Mouse (Mus musculus) kidney, postnatal 14 days (tissue): ENCODE results near the gene Src.

Experiments used
- DNase-seq: peaks from one replicate; pipeline ENCODE4 v3.0.0; 2022; ENCODE audit warnings: mixed read lengths

Src gene

DNA sequence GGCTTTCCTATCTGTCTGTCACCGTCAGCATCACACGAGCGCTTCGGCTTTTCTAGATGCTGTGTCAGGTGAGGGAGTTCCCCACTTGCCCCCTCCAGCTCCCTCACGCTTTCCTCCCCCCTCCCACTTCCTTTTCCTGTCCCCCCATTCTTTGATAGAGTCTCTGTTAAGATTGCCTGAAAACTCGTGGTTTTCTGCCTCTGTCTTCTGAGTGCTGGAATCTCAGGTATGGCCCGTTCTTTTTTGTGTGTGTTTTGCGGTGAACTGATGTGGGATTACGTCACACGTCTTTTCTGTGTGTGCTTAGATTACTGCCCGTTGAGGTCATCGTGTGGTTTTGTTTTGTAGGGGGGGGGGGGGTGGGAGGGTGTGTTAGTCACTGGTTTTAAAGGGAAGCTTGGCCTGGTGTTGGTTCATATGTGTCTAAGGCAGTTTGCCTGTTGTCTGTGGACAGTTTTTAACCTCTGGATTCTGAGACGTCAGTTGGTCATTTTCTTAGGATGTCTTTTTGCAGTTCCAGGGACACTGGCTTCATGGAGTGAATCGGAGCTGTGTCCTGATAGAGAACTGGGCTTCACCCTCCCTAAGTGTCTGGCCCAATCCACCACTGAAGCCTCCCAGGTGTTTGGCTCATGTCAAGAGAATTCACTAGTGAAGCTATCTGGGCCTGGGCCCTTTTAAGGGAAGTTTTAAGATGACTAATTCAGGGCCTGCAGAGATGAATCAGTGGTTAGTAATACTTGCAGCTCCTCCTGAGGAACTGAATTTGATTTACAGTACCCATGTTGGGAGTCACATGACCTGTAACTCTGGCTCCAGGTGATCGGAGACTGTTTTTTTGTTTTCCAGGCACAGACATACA is 29.3 kb downstream of the Src start:
- DNase-seq, result no peak

DNA sequence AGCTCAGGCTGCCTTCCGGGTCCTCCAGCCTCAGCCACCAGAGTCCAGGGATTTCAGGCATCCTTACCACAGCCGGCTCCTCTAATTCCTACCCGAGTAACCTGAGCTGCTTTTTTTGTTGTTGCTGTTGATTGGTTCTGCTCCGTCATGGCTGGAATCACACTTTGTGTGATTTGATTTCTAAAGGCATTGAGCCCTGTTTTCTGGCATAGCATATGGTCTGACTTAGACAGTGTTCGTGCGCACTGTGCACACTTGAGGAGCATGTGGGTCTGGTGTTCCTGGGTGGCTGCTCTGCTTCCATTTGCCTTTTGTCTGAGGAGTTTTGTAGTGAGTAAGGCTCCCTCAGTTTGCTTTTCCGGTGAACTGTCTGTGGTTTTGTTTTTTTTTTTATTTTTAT is 30.1 kb downstream of the Src start:
- no peak for DNase-seq

DNA sequence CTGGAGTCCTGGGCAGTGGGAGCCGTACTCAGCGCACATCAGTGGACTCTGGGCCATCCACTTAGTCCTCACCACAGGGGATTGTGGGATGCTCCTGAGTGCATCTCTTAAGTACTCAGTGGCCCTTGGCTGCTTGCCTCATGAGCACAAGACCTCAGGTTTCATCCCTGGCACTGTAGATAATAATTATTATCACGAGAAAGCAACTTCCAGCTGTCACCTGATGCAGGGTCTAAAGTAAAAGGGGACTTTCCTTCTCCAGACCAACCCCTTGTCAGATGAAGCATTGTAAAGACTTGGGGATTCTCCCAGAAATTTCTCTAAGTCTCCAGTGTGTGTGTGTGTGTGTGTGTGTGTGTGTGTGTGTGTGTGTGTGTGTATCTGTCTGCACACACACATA is 32.7 kb downstream of the Src start:
- no peak for DNase-seq

DNA sequence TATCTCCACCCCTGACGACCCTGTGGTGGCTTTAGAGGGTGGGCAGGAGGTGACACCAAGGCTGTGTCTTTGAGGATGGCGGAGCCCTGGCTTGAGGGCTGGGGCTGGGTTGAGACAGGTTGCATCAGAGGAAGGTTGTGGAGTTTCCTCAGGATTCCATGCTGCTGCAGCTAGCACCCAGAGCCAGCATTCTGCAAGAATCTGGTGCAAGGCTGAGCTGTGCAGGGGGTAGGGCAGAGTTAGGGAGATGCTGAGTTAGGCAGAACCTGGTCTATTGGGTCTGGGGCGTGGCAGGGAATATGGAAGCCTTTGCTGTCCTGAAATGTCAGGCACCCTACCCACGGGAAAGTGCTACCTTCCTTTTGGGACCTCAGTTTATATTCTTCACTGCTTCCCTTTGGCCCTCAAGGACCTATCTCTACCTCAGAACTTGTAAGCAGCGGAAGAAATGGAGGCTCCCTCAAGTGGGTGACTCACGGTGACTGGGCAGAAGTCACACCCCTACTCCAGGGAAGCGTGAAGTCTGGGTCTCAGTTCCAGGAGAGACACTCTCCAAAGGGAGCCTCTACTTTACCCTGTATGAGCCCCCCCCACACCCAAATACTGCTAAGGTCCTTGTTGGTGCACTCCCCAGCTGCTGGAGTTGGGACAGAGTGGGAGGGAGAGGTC is 33.3 kb downstream of the Src start:
- no peak for DNase-seq

DNA sequence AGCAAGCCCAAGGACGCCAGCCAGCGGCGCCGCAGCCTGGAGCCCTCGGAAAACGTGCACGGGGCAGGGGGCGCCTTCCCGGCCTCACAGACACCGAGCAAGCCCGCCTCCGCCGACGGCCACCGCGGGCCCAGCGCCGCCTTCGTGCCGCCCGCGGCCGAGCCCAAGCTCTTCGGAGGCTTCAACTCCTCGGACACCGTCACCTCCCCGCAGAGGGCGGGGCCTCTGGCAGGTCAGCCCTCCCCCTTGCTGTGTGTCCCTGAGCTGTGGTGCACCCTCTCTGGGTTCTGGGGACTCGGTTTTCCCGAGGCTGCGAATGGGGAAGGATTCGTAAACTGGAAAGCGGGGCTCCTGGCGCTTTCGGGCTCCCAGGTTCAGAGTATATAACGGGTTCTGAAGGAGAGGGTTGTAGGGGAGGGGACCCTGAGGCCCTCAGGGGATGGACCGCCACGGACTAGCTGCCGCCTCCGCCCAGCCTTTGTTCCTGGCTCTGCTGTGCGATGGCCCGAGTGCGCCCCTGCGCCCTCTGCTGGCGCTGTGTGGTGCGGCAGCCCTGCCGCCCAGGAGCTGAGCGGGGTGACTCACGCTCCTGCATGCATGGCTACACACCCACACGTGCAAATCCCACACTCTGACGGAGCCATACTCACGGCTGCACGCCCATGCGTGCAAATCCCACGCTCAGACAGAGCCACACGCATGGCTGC is 39.0 kb downstream of the Src start:
- DNase-seq, result peak; percentile 93

DNA sequence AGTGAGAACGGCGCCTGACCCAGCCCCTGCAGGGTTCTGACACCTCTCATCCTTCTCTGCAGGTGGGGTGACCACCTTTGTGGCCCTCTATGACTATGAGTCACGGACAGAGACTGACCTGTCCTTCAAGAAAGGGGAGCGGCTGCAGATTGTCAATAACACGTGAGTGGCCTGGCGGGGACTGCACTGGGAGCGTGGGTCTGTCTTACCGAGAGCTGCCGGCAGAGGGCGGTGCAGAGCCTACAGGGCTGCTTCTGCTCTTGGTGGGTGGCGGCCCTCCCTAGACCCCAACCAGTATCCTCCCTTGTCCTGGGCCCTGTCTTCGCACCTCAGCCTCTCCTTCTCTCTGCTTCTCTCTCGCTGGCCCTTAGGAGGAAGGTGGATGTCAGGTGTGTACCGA is 40.2 kb downstream of the Src start:
- DNase-seq, result peak; percentile 72

DNA sequence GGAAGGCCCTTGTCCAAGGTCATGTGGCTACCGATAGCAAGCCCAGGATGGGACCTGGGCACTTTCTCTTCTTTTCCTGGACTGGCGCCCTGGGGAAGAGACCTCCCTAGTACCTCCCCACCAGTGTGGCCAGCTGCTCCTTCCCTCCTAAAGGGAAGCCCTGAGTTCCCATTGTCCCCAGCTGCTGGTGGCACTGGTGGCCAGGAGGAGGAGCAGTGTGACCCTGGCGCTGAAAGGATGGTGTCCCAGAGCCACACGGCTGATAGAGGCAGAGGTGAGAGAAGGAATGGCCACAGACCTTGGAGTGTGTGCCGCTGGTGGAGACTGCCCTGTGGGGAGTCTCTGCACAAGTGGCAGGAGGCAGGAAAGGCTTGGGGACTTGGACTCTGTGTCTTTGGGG is 41.5 kb downstream of the Src start:
- no peak for DNase-seq

DNA sequence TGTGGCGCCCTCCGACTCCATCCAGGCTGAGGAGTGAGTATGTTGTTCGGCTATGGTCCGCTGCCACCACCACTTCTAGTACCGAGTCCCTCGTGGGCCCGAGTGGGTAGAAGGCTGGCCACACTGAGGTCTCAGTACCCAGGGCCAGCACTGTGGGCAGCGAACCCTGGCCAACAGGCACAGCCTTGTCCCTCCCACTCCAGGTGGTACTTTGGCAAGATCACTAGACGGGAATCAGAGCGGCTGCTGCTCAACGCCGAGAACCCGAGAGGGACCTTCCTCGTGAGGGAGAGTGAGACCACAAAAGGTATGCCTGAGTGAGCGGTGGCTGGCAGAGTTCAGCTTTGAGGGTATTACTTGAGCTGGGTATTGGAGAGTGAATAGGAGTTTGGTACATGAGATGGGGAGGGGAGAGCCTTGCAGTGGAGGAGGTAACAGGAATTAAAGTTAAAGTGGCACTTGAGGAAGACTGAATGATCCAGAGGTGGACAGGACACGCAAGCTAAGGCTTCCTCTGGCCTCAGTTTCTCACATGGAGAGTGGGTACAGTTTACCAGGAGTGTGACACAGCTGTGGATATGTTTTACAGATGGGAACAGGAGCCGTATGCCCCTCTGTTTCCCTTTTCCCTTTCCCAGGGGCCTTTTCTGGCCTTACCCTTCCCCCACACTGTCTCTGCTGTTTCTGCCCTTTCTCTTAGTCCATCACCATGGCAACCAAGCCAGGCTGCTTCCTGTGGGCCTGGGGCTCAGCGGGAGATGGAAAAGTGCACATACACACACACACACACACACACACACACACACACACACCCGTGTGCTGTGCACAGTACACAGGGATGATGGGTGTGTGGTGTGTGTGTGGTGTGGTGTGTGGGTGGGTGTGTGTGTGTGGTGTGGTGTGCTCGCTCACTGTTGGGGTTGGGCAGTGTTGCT is 44.8 kb downstream of the Src start:
- no peak for DNase-seq

DNA sequence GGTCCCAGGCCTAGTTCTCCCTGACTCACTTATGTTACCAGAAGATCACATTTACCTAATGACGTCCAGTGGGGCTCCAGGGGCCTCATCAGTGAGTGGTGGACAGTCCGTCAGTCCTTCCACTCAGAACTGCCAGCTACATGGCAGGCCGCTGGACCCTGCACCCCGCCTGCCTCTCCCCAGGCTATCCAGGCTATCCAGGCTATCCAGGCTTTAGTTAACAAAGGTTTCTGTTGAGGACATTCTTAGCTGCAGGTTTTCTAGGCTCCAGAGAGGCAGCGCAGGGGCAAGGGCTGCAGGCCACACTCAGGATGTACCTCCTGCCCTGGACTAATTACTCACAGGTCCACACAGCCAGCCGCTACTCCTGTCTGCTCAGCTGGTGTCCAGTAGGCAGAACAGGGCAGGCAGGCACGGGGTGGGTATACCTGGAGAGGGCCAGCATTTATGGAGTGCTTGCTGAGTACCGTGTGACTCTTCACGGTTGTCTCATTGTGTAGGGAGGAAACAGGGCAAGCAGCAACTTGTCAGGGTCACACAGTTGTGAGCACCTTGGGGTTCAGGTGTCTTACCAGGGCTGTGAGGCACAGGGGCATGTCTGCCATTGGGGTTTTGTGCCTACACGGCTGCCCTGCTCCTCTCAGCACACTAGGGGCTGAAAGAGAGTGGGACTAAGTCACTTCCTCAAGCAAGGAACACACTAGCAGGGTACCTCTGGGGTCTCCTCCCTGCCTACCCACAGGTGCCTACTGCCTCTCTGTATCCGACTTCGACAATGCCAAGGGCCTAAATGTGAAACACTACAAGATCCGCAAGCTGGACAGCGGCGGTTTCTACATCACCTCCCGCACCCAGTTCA is 45.9 kb downstream of the Src start:
- DNase-seq, result no peak

DNA sequence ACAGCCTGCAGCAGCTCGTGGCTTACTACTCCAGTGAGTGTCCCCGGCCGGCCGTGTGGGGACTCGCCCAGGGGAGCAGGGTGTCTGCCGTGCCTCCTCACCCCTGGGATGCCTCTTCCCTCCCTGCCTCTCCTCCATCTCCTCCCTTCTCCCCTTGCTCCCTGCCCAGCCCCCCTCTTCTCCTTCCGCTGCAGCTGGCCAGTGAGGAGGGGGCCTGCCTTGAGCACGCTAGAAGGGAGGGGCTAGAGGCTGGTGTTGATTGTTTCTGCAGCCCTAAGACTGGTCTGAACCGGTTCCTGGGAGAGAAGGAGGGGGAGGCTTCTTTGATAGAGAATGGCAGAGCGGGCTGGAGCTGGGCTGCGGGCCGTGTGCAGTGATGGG is 46.5 kb downstream of the Src start:
- peak; percentile 55 for DNase-seq

DNA sequence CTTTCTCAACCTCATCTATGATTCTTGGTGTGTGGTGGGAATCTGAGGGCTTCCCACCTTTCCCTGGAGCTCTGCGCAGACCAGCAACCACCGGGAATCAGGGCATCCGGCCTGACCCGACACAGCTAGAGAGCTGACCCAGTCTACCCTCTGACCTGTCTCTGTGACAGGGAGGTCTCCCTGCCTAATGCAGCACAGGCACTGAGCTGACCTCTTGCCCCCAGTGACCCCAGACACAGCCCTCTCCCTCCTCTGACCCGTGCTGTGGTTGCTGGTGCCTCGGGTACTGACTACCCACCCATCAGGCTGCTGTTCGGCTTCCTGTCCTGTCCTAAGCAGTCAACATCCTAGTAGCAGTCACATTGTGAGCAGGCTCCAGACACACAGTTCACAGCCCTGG is 48.6 kb downstream of the Src start:
- DNase-seq, result no peak

DNA sequence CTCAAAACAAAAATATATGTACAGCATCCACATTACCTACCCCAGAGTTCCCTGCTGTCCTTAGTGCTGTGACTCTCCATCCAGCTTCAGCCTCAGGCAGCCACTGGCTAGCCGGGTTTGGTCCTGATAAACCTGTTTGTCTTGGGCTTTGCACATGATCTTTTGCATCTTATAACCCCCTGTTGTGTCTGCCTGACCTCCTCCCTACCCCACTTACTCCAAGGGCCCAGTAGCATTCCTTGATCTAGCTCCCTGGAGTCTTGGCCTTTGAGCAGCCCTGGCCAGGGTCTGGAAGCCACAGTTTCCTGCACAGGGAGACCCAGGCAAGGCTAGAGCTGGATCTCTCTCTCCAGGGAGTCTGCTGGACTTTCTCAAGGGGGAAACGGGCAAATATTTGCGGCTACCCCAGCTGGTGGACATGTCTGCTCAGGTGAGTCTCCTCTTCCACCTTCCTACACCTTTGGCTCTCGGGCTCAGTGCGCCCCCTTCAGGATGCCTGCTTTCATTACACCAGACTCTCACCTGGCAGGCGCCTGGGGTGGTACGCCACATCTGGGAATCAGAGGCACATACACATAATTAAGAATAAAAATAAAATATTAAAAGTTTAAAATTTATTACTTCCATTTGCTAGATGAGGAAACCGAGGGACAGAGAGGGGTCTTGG is 50.0 kb downstream of the Src start:
- peak; percentile 40 for DNase-seq

DNA sequence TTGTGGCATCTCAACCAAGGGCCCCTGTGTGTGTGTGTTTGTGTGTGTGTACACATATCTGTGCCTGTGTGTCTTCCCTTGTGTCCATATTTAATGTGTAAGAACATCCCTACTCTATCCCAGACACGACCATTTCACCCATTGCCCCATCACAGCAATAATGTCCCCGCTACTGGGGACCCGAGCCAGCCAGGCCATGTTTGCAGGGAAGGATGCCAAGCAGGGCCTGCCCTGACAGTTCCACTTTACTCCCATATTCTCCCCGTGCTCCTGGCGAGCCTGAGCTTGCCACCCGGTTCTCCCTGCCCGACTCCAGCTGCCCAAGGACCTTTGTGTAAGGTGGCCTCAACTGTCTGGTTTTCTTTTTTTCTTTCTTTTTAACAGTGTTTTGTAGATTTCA is 53.0 kb downstream of the Src start:
- DNase-seq, result peak; percentile 32

DNA sequence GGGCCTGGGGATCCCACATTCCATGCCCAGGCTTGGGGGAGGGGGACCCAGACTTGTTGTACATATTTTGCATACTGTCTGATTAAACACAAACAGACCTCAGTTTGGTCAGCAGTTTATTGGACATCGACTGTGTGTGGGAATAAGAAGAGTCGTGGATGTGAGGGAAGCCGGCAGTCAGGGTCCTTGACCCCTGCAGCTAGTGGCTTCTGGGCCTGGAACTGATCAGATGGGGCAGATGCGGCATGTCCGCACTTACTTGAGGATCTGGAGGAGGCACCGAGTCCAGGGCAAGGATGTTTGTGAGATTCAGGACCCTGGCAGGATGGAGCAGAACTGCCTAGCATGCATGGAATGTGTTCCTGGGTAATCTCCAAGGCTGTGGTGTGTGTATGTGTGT is 53.5 kb downstream of the Src start:
- DNase-seq, result no peak

DNA sequence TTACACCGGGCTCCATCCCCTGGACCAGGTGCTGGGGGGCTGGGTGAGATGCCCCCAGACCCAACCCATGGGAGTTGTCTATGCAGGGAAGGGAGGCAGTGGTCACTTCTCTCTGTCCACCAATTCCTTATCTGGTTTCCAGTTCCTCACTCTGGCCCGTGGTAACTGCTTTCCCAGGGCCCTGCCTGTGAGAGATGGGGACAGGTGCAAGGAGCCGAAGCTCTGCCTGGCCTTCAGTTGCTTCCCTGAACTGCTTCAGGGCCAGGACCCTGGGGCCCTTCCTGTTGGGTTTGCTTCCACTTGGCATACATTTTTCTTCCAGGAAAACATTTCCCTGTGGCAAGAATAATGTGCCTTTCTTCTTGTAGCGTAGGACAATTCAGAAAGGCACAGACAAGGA is 54.2 kb downstream of the Src start:
- no peak for DNase-seq

DNA sequence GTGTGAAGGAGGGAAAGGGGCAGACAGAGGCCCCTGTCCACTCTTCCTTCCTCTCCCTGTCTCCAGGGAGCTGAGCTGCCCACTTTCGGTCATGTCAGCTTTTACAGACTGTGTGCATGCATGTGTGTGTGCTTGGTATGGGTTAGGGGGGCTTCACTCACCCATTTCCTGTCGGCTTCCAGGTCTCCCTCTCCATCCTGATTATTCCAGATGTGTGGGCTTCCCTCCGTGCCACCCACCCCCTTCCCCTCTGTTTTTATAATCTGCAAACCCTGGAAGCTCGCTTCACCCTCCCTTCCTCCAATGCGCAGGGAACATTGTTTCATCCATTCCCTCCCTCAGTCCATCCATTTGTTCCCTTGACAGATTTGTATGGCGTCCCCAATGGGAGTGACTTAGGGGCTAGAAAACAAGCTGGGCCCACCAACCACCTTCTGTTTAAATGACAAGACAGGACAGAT is 56.1 kb downstream of the Src start:
- DNase-seq, result no peak

DNA sequence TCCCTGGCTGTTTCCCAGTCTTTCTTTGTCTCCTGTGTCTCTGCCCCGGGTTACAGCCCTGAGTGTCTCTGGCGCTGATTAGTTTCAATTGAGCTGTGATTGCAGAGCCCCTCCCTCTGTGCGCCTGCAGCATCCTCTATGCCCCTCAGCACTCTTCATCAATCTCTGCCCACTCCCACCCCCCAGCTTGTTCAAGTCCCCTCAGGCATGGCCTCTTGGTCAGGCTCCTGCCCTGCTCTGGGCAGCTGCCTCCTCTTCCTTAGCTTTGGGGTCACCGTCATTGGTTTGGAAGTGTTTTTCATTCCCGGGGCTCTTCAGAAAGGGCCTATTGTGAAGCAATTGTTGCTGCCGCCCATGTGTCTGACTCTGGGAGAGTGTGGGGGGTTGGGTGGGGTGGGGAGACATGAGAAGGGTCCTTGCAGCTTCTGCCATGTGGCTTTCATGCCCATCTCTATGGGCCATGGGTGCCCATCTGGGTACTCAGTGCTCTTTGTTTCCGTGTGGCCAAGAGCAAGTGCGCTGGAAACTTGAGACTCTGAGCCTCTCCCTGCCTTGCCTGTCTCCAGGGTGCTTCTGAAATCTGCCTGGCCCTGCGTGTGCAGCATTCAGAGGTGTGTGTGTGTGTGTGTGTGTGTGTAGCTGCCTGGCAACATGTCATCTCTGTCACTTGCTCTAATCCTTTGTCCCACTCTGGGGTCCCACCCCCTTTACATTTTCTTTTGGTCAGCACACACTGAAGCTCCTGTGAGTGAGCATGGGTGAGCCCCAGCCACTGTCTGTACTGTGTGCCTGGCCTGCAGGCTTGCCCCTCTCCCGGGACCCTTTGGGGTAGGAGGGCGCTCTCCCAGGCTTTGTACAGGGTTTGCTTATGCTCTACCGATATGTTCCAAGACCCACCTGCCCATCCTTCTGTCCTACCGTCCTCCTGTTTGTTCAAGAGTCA is 57.5 kb downstream of the Src start:
- no peak for DNase-seq

DNA sequence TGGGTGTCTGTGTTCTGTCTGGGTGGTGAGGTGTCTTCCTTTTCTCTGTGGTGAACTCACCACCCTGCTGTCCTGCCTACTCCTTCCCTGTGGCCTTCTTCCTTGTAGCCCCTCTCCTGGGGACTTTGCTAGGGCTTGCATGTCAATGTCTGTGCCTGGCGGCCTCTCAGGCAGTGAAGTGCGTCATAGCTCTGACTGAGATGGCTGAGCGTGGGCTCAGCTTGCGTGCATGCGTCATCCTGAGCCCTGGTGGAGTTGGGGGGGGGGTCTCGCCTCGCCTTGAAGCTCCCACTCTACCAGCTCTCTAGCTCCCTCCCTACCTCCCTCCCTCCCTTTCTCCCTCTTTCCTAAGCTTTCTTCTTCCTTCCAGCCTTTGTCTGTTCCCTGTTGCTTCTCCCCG is 60.4 kb downstream of the Src start:
- no peak for DNase-seq

DNA sequence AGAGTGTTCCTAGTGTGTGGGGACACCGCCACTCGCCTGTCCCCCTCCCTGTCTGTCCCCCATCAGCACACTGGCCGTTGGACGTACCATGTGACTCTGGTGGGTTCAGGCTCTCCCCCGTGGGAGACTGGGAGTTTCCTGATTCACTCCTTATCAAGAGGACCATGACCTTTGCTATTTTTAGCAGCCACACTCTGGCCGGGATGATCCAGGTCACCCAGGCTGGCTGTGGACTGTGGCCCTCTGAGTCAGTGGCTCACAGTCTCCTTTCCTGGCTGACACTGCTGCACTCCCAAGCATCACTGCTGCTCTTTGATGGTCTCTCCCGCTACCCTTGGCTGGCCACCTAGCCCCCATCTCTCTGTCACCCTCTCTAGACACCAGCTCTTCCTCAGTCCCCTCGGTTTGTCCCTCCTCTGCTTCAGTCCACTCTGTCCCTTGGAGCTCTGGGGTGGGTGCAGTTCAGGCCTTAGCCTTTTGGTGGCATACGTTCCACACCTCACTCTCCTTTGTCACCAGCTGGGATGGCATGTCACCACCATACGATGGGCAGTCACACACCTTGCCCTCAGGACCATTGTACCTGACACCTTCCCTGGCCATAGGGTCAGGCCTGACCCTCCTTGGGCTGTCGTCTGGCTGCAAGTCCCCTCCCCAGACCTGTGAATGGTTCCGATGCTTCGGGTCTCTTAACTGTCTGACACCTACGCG is 61.8 kb downstream of the Src start:
- DNase-seq, result peak; percentile 46
